Mouse (Mus musculus) ZHBTc4 (cell line): ENCODE results near the gene Rhebl1.

Experiments used
- DNase-seq: peaks from one replicate; pipeline ENCODE4 v3.0.0-alpha.2; 2011; ENCODE audit warnings: low read depth, low spot score

Rhebl1 gene

DNA sequence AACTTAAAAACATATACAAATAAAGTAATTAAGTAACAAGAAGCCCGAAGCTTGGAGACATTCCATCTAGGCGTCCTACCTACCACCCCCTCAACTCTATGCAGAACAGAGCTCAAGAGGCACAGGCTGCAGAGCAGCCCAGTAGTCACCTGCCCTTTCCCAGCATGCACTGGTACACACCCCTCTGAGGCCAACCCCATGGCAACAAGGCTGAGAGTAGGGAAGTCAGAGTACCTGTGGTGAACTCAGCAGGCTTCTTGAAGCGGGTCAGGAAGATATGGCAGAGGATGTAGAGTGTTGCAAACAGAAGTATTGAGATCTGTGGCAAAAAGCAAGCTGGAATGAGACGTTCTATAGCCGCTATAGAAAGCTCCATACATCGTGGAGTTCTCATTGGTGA, 20.6 kb upstream of the Rhebl1 start:
- no peak for DNase-seq

DNA sequence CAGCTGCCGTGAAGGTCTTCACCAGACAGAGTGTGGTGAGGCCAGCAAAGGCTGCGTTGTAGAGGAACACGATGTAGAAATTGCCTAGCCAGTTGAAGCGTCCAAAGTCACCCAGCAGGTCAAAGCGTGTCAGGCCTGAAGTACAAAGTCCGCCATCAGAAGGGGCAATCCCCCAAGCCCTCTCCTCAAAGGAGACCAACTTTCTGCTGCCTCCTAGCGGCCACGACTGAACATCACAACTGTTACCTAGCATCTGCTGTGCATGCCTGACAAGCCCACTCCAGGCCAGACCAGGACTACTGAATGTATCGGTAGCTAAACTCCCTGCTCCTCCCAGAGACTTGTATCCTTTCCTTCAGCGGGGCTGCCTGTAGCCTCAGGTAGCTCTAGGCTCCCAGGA, 10.4 kb upstream of the Rhebl1 start:
- DNase-seq: peak; percentile 86

- DNase-seq: no peak
These were observed 8.3 kb upstream of the Rhebl1 start for GRCm38 (mm10) chr15:98902600-98902999.

GRCm38 (mm10) chr15:98901530-98901929, 7.2 kb upstream of the Rhebl1 start:
- no peak for DNase-seq

DNA sequence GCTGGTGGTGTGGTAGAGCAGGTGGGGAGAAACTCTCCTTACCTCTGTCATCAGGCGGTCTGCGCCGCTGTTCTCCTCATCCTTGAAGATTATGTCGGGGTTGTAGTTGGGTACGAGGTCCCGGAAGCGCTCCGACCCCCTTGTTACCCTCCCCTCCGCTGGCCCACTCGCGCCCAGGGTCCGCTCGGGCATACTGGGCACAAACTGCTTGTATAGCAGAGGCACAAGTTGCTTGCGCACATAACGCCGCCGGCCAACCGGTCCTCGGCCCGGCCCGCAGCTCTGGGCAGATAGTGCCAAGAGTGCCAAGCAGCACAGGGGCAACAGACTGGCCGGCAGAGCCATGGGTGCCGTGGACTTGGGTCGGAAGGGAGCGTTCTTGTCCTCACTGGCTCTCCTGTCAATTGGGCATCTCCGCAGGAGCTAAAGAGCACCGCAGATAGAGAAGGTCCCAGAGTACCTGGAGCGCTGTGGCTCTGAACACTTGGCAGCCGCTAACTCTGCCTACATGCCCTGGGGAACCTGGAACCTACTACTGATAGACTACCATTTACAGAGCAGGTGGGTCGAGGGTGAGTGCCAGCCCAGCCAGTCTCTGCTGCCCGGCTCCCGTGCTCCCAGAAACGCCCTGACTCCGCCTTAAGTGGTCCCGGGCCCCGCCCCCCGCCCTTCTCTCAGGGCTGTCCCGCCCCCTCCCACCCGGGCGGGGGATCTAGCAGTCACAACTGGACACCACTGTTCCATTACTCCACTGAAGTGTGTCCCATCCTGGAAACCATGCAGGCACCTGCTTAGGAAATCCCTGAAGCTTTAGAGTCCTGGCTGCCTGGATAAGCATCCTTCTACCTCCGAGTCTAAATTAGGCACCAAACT, 3.8 kb upstream of the Rhebl1 start, which contains the start of gene Dhh:
Gene Dhh, minus strand, starts transcription at position 613 of the 873 bp plus-strand sequence.
- DNase-seq: peak; percentile 70

- peak; percentile 43 for DNase-seq
These were observed 3.2 kb upstream of the Rhebl1 start for GRCm38 (mm10) chr15:98897495-98897894.

DNA sequence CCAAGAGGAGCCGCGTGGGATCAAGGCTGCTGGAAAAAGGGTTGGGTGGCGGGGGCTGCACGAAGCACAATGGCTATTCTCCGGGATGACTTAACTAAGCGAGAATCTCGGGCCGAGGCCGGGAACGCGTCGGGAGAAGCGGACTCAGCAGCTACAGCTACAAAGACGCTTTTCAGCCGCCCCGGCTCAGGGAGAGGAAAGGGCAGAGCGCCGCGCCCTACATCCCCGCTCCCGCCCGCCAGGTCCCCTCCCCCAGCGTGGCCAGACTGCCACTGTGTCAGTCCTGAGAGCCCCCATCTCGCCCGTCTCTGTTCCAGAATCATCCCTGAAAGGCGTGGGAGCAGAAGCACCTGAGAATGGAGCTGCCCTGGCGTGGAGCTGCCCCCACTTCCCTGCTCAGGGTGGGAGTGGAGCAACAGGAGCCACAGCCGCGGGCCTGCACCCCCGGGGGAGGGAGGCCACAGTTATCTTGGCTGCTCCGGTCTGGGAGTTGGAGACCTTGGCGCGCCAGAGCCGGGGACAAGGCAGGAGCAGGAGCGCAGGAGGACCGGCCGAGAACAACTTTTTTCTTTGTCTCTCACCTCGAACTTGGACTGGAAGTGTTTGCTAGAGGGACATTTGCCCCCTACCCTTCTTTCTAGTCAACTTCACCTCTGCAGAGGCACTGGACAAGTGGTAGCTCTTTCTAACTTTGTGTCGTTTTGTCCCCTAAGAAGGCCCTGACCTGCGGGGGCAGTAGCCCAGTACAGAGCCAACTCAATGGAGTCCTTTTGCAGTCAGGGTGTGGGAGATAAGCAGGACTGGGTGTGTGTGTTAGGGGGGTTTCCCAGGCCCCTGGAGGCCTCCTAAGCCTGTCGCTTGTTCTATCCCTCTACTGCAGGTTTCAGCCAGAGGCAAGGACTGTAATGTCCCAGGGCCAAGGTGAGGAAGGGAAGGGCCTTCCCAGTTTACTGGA, 1.6 kb upstream of the Rhebl1 start:
- DNase-seq: peak; percentile 81

GRCm38 (mm10) chr15:98894746-98895634, 650 bp upstream of the Rhebl1 start:
- peak; percentile 47 for DNase-seq

- peak; percentile 67 for DNase-seq
These were observed 1.3 kb downstream of the Rhebl1 start for GRCm38 (mm10) chr15:98893036-98893435.

DNA sequence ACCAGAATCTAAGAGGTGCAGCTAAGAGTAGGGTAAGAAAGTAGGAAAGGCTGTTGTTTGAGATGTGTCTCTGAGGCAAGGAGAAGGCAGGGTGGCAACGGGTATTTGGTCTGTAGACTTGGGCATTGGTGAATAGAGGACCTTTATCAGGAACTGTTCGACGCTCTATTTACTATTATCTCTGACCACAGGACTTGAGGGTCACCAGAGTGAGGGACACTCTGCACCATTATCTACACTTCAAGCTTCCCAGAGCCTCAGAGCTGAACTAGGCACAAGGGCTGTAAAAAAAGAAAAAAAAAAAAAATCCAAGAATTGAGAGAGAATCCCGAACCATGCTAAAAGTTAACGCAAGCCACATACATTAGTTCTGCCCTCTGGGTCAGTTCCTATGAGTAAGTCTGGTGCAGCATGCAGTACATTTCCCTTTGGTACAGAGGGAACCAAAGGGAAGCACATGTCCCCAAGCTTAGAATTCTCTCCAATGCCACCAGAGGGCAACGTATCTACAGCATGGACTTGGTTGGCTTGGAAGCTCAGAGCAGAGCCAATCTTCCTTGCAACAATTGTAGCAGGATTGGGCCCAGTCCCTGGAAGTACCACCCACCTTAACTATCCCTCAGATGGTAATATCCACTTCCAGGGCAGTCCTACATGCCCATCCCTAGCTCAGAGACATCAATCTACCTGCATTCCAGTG, 2.3 kb downstream of the Rhebl1 start:
- peak; percentile 88 for DNase-seq

- peak; percentile 82 for DNase-seq
These were observed 3.1 kb downstream of the Rhebl1 start for GRCm38 (mm10) chr15:98891198-98891742.

GRCm38 (mm10) chr15:98887526-98887925, 6.8 kb downstream of the Rhebl1 start:
- no peak for DNase-seq

DNA sequence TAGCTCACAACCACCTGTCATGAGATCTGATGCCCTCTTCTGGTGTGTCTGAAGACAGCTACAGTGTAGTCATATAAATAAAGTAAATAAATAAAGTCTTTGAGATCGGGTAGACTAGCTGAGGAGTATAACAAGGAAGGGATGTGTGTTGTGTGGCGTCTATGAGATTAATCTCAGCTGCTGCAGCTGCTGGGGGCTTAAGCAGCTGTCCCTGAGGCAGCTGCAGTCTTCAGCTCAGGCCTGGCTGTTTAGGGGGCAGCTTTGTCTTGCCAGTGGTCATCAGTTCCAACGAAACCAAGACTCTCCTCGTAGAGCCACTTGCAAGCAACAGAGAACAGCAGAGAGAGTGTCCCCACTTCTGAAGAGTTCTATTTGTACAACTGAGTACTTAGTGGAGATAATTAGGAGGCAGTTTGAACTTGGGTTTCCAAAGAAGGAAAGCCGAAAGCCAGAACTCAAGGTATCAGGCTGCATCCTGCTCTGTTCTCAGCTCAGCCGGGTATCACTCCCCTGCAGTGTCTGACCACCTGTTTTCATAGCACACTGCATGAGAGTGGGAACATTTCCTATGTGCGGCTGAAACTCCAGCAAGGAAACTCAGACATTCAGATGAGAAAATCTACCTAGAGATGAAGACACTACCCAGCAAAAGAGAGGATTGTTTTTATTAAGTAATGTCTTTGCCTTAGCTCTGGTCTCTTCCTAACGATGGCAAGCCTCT, 7.5 kb downstream of the Rhebl1 start:
- DNase-seq: no peak

- no peak for DNase-seq
These were observed 10.2 kb downstream of the Rhebl1 start for GRCm38 (mm10) chr15:98884106-98884505.

DNA sequence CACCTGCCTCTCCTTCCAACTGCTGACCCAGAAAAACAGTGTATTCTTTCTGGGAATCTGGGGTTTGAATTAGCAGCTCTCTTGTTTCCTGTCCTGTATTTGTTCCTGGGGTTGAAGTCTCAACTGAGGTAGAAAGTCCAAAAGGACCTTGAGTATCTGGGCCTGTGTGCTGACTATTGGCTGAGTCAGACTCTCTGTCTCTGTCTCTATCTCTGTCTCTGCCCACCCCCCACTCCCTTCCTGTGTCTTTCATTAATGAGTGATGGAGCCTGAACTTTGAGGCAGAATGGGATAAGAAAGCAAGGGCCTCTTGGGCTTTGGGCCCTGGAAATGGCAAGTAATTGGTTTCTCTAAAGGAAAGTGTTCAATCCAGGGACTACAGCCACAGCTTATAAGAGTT, 10.7 kb downstream of the Rhebl1 start:
- no peak for DNase-seq

- DNase-seq: no peak
These were observed 12.7 kb downstream of the Rhebl1 start for GRCm38 (mm10) chr15:98881656-98882008.

DNA sequence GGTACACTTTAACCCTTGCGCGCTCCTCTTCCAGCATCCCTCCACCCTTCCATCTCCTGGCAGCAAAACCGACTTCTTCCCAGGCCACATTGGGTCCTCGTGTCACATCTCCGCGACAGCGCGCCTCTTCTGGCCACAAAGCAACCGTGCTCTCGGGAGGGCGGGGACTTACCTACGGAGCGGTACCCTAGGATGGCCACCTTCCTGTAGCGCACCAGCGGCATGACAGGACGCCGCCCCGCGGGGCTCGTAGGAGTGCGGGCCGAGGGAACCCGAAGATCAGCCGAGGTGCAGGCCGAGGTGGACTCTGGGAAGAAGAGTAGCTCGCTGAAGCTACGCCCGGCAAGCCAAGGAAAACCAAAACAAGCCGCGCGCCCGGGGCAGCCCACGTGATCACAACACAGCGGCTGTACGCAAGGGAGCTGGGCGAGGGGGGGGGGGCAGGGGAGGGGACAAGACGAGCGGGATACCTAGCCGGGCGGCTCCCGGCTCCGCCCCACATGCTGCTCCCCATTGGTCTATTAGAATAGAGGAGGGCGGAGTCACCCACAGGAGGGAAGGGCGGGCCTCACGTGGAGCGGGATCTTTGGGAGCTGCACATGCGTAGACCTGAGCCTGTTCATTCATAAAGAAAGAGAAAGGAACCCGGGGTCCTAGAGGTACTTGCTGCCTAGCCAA, 13.2 kb downstream of the Rhebl1 start:
- peak; percentile 99 for DNase-seq

DNA sequence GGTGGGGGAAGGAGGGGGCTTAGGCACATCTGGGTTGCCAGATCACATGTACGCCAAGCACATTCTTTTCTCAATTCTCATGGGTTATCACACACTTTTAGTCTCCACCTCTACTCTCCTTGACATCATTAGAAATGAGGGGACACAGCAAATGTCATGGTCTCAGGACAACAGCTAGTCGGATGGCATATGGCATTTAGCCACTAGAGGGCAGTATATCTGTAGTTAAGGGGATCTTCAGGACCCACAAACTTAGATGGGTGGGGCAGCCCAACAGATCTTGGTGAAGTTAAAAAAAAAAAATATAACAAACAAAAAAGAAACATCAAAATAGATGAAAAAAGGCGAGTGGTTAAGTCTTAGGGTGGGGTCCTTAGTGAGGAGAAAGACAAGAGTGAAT, 17.0 kb downstream of the Rhebl1 start:
- DNase-seq: peak; percentile 81
